Mouse (Mus musculus): ENCODE data around the gene Marveld1. TPM values are rescaled to one million over a fixed set of nuclear protein-coding genes. Genes with fewer than 3 reads are reported as not detected.

The Marveld1 gene
- total and polyA plus RNA-seq, 3 experiments: 9.7 to 24.4 TPM; not detected in 1

DNA sequence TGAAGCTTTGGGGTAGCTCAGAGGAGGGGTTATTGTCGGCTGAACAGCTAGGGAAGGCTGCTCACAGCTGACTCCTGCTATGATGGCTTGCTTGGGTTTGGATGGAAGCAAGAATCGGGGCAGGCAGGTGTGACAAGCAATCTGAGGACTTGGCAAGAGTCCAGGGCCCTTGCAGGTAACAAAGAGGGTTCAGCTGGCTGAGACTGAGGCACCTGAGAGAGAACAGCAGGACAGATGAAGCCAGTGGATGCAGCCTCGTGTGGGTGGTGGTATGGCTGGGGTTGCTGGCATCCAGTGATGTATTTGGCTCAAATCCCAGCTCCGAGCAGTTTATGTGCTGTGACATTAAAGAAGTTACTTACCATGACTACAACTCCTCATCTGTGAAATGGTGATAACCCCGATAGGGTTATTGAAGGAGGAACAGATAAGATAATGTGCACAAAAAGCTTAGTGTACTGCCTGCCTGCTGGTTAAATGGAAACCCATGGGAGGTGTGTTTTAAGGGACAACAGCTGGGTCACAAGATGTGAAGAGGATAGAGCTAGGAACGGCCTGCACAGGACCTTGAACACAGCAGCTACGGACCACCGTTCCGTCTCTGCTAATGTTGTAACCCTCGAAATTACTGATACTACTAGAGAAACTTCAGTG, 22.2 kb downstream of the Marveld1 start:
- peak; percentile 91 for DNase-seq (ENCODE audit: low read depth, low spot score)
- Histone ChIP-seq H3K79me2 (ENCODE audit: control insufficient read depth, insufficient read depth, low read length, poor library complexity) (peaks cover 17% of the 10 kb centered on the region), H3K27ac (ENCODE audit: control insufficient read depth, low read depth, low read length) (peak overlapping the region; percentile 79), H3K9ac (ENCODE audit: control insufficient read depth, low read depth, low read length, poor library complexity, severe bottlenecking) (peak overlapping the region; percentile 56), H3K4me1 (ENCODE audit: control insufficient read depth in 1 of 2, insufficient read depth in 2 of 2, low read length in 2 of 2) (peaks cover 13 to 32% of the 10 kb centered on the region in 2 experiments), H3K27me3 (ENCODE audit: control insufficient read depth in 1 of 2, insufficient read depth in 2 of 2, low read length in 2 of 2) (no peaks in the 10 kb centered on the region), H3K4me3 (ENCODE audit: control insufficient read depth in 1 of 2, insufficient read depth in 1 of 2, low read depth in 2 of 2, low read length in 2 of 2) (peak overlapping the region; percentile 86 to 90), H3K9me3 (replicated peaks; ENCODE audit: insufficient read depth, low read length) (no peaks in the 10 kb centered on the region), H3K36me3 (ENCODE audit: control insufficient read depth in 1 of 2, insufficient read depth in 2 of 2, low read length in 2 of 2) (peaks cover 0 to 27% of the 10 kb centered on the region in 2 experiments; a peak in 2 of 4 replicates)
- peak; percentile 75 for TF ChIP-seq TAL1 (IDR thresholded peaks at IDR 0.05; ENCODE audit: low read length)
- no peak for TF ChIP-seq NELFE (IDR thresholded peaks at IDR 0.05; ENCODE audit: low read depth, low read length)
- peak; percentile 45; the same call in 1 of the 2 replicates for TF ChIP-seq JUND (IDR thresholded peaks at IDR 0.05; ENCODE audit: low read depth, low read length)
- peak; percentile 72 for TF ChIP-seq MAZ (IDR thresholded peaks at IDR 0.05; ENCODE audit: low read depth, low read length)
- no peak for TF ChIP-seq RAD21 (IDR thresholded peaks at IDR 0.05; ENCODE audit: low read depth, low read length)
- no peak; the same call in none of the 2 replicates for TF ChIP-seq USF1 (IDR thresholded peaks at IDR 0.05; ENCODE audit: low read depth, low read length)
- peak; percentile 99 for TF ChIP-seq TCF12 (IDR thresholded peaks at IDR 0.05; ENCODE audit: low read depth, low read length)
- peak; percentile 89 for TF ChIP-seq MXI1 (IDR thresholded peaks at IDR 0.05; ENCODE audit: low read depth, low read length)
- peak; percentile 98 for TF ChIP-seq RCOR1 (IDR thresholded peaks at IDR 0.05; ENCODE audit: low read depth, low read length)
- no peak for TF ChIP-seq POLR2AphosphoS5 (IDR thresholded peaks at IDR 0.05; ENCODE audit: borderline replicate concordance, low read depth, low read length)
- TF ChIP-seq ZC3H11A (IDR thresholded peaks at IDR 0.05; ENCODE audit: low read depth, low read length): 0 out of 2 replicates have a peak, but pooled peaks have one; percentile 1
- TF ChIP-seq MAFK (IDR thresholded peaks at IDR 0.05; ENCODE audit: borderline replicate concordance, low read depth, low read length): peak; percentile 81; the same call in 1 of the 2 replicates
- peak; percentile 74 for TF ChIP-seq MAX (IDR thresholded peaks at IDR 0.05; ENCODE audit: low read length)
- peak; percentile 73; the same call in 1 of the 2 replicates for TF ChIP-seq MEF2A (IDR thresholded peaks at IDR 0.05; ENCODE audit: extremely low read depth, insufficient replicate concordance, low read depth, low read length, poor library complexity, severe bottlenecking)
- peak; percentile 28; the same call in 1 of the 2 replicates for TF ChIP-seq CHD2 (IDR thresholded peaks at IDR 0.05; ENCODE audit: low read length)
- TF ChIP-seq SIN3A (IDR thresholded peaks at IDR 0.05; ENCODE audit: low read length): peak; percentile 96
- 0 out of 2 replicates have a peak, but pooled peaks have one; percentile 51 for TF ChIP-seq KAT2A (conservative IDR thresholded peaks at IDR 0.05; ENCODE audit: low read depth, low read length)
- peak; percentile 45; the same call in 1 of the 2 replicates for TF ChIP-seq GABPA (IDR thresholded peaks at IDR 0.05; ENCODE audit: low read depth, low read length)
- peak; percentile 23; the same call in 1 of the 2 replicates for TF ChIP-seq CHD1 (IDR thresholded peaks at IDR 0.05; ENCODE audit: low read depth, low read length)
- no peak for TF ChIP-seq E2F4 (IDR thresholded peaks at IDR 0.05; ENCODE audit: borderline replicate concordance, low read depth, low read length)
- TF ChIP-seq ZMIZ1 (IDR thresholded peaks at IDR 0.05; ENCODE audit: low read depth, low read length): no peak
- peak; percentile 62; the same call in 1 of the 2 replicates for TF ChIP-seq POLR2AphosphoS2 (IDR thresholded peaks at IDR 0.05; ENCODE audit: low read length)
- no peak; the same call in 1 of the 2 replicates for TF ChIP-seq MYB (IDR thresholded peaks at IDR 0.05; ENCODE audit: low read depth, low read length)
- TF ChIP-seq SMC3 (IDR thresholded peaks at IDR 0.05; ENCODE audit: low read depth, low read length): no peak
- peak; percentile 51; the same call in 1 of the 2 replicates for TF ChIP-seq HCFC1 (IDR thresholded peaks at IDR 0.05; ENCODE audit: low read depth, low read length)
- no peak for TF ChIP-seq NRF1 (IDR thresholded peaks at IDR 0.05; ENCODE audit: insufficient read depth, low read depth, low read length, poor library complexity, severe bottlenecking)
- no peak for TF ChIP-seq UBTF (IDR thresholded peaks at IDR 0.05; ENCODE audit: borderline replicate concordance, insufficient read depth, low read depth, low read length)
- TF ChIP-seq ETS1 (IDR thresholded peaks at IDR 0.05; ENCODE audit: low read depth, low read length): peak; percentile 99
- 0 out of 2 replicates have a peak, but pooled peaks have one; percentile 39 for TF ChIP-seq ELF1 (IDR thresholded peaks at IDR 0.05; ENCODE audit: low read depth, low read length)
- TF ChIP-seq CTCF (IDR thresholded peaks at IDR 0.05 in 2 of 3, conservative IDR thresholded peaks at IDR 0.05 in 1 of 3; ENCODE audit: control insufficient read depth in 1 of 3, insufficient read depth in 1 of 3, low read depth in 2 of 3, low read length in 3 of 3, poor library complexity in 1 of 3, severe bottlenecking in 1 of 3): no peak
- TF ChIP-seq ZKSCAN1 (IDR thresholded peaks at IDR 0.05; ENCODE audit: low read depth, low read length): 0 out of 2 replicates have a peak, but pooled peaks have one; percentile 60
- TF ChIP-seq TBP (IDR thresholded peaks at IDR 0.05; ENCODE audit: low read depth, low read length): peak; percentile 54; the same call in 1 of the 2 replicates
- no peak; the same call in 1 of the 2 replicates for TF ChIP-seq ZNF384 (IDR thresholded peaks at IDR 0.05; ENCODE audit: low read depth, low read length)
- peak; percentile 59; the same call in 1 of the 2 replicates for TF ChIP-seq MYC (IDR thresholded peaks at IDR 0.05; ENCODE audit: low read depth, low read length)
- no peak for TF ChIP-seq POLR2A (IDR thresholded peaks at IDR 0.05; ENCODE audit: control insufficient read depth in 1 of 2, insufficient read depth in 1 of 2, low read depth in 1 of 2, low read length in 2 of 2, poor library complexity in 1 of 2)

Measured in MEL (cell line).